Mouse (Mus musculus) adrenal gland, adult 18-20 months (tissue): Measurements from ENCODE around the gene Ubb. TPM values are rescaled to one million over a fixed set of nuclear protein-coding genes. Genes with fewer than 3 reads are reported as not detected.
"Not testable (repeated sequence)": the region's sequence is repeated elsewhere in the genome, so short reads cannot be mapped to it uniquely, and the experiment has no call there.

Source experiments
- DNase-seq, 2 experiments: peaks; one replicate each; pipeline ENCODE4 v3.0.0; 2021 to 2022; ENCODE audit warnings: low spot score in 2 of 2
- long read RNA-seq, 2 experiments: library from polyadenylated mRNA; stranded (forward); transcript quantifications; one replicate each; pipeline ENCODE4 v2.0.0; 2021
- total RNA-seq, 2 experiments: library from RNA; stranded (reverse); gene quantifications; 1 replicate in 1 of 2; 2 replicates in 1 of 2; pipeline ENCODE4 v1.2.3; 2021

Ubb gene
- 1,000 to 10,000 TPM; 1,040 to 1,434 TPM for total RNA-seq
- long read RNA-seq, experiment 1, transcript Ubb-201 (2 exons, 1,499 nt), result major isoform, 1,158 of 1,174 reads
- long read RNA-seq, experiment 1, partial matches to known transcripts, result 0 of 1,174 reads
- long read RNA-seq, experiment 1, other reads (novel, unspliced or antisense), result 15 of 1,174 reads
- long read RNA-seq, experiment 2, transcript Ubb-201 (2 exons, 1,499 nt), result major isoform, 3,960 of 4,045 reads
- long read RNA-seq, experiment 2, partial matches to known transcripts, result 0 of 4,045 reads
- long read RNA-seq, experiment 2, other reads (novel, unspliced or antisense), result 81 of 4,045 reads

GRCm38 (mm10) chr11:62550727-62551225 lies at the start of gene Ubb:
Gene Ubb, plus strand, starts transcription at chr11:62551171.
- DNase-seq, result peak; percentile 97

GRCm38 (mm10) chr11:62507683-62508082 lies 43.3 kb upstream of the Ubb start:
- no peak for DNase-seq

GRCm38 (mm10) chr11:62508365-62508764 lies 42.6 kb upstream of the Ubb start:
- DNase-seq, result not testable (repeated sequence)

GRCm38 (mm10) chr11:62508816-62509215 lies 42.2 kb upstream of the Ubb start:
- not testable (repeated sequence) for DNase-seq

- DNase-seq, result no peak
These were observed 41.4 kb upstream of the Ubb start for GRCm38 (mm10) chr11:62509571-62509970.

- no peak for DNase-seq
These were observed 40.0 kb upstream of the Ubb start for GRCm38 (mm10) chr11:62510956-62511355.

- no peak for DNase-seq
These were observed 39.3 kb upstream of the Ubb start for GRCm38 (mm10) chr11:62511444-62512202.

- no peak for DNase-seq
These were observed 38.4 kb upstream of the Ubb start for GRCm38 (mm10) chr11:62512529-62513080.

- no peak for DNase-seq
These were observed 37.7 kb upstream of the Ubb start for GRCm38 (mm10) chr11:62513311-62513710.

GRCm38 (mm10) chr11:62518991-62519390 lies 32.0 kb upstream of the Ubb start:
- DNase-seq, result peak in 1 of 2 experiments; percentile 18

GRCm38 (mm10) chr11:62522283-62522682 lies 28.7 kb upstream of the Ubb start:
- DNase-seq, result no peak

GRCm38 (mm10) chr11:62537089-62537488 lies 13.9 kb upstream of the Ubb start:
- DNase-seq, result no peak

- DNase-seq, result no peak
These were observed 13.4 kb upstream of the Ubb start for GRCm38 (mm10) chr11:62537590-62537989.

- peak; percentile 59 to 67 for DNase-seq
These were observed 12.5 kb upstream of the Ubb start for GRCm38 (mm10) chr11:62538321-62539088.

- DNase-seq, result peak; percentile 77 to 82
These were observed 11.7 kb upstream of the Ubb start, which contains the start of gene Cenpv for GRCm38 (mm10) chr11:62539089-62539890. Gene Cenpv, minus strand, starts transcription at chr11:62539261.

GRCm38 (mm10) chr11:62540167-62540566 lies 10.8 kb upstream of the Ubb start:
- no peak for DNase-seq

GRCm38 (mm10) chr11:62540969-62541368 lies 10.0 kb upstream of the Ubb start:
- DNase-seq, result no peak

- DNase-seq, result no peak
These were observed 9.4 kb upstream of the Ubb start for GRCm38 (mm10) chr11:62541581-62541980.

GRCm38 (mm10) chr11:62543991-62544390 lies 7.0 kb upstream of the Ubb start:
- DNase-seq, result no peak

GRCm38 (mm10) chr11:62549782-62550181 lies 1.2 kb upstream of the Ubb start:
- peak; percentile 49 to 57 for DNase-seq
